Mouse (Mus musculus) embryo, embryonic 9.5 days (tissue): ENCODE measurements at regions not wholly inside any gene's neighbourhood (a gene's known extent, or its start where the extent isn't known, plus 50 kb on each side); places are given as distances from the start of the nearest gene placed in this dataset.

Experiments
- DNase-seq: peaks from one replicate; pipeline ENCODE4 v3.0.0-alpha.2; 2017; ENCODE audit errors: extremely low spot score

GRCm38 (mm10) chr8:12503344-12503743, 69.5 kb upstream of the Spaca7 start:
- DNase-seq: no peak

DNA sequence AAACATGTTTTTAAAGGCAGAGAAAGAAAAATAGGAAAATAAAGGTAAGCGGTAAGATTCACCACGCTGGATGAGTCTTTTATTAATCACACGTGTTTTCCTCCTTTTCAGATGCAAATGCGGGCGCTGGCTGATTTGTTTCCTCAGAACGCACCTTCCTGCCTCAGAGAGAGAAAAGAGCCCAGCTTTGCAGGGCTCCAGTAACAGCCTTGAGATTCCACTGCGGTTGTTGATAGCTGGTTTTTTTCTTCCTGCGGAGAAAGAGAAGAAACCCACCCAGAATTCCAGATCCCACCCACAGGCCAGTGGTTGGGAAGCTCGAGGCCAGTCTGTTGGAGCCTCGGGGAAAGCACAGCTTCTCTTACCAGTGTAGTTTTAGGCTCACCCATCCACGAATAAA, 68.6 kb upstream of the Spaca7 start:
- DNase-seq: peak; percentile 47

DNA sequence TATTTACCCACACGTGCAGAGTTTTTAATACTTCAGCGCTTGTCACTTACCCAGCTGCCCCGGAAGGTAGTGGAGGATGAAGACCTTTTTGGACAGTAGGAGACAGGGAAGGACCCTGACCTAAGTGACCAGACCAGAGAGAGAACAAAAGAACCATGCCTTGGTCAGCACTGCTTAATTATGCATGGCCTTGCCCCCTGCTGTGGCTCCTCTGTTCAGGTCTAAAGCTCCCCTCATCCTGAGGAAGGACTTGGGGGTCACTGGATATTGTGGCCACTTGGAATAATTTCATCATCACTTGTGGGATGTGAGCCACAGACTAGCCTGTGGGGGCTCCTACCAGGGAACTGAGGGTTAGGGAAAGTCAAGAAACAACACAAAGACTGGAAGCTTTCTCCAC, 68.1 kb upstream of the Spaca7 start:
- peak; percentile 47 for DNase-seq

GRCm38 (mm10) chr8:12510233-12510632, 62.6 kb upstream of the Spaca7 start:
- no peak for DNase-seq

DNA sequence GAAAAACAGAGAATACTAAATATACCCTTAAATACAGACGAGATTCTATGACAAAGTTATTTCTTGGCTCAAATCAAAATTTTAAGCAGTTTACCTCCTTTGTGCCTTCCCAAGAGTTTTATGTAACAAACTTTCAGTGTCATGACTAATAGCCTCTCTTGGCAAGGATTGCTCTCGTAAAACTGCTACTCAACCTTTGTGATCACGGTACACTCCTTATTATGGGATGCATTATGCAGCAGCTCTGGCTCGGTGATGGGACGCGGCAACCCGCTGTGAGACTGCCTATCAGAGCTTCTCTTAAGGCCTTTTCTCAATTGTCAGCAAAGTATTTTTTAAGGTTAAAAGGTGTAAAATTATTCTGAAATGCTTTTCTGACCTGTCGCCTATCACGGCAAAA, 59.8 kb upstream of the Spaca7 start:
- DNase-seq: no peak

DNA sequence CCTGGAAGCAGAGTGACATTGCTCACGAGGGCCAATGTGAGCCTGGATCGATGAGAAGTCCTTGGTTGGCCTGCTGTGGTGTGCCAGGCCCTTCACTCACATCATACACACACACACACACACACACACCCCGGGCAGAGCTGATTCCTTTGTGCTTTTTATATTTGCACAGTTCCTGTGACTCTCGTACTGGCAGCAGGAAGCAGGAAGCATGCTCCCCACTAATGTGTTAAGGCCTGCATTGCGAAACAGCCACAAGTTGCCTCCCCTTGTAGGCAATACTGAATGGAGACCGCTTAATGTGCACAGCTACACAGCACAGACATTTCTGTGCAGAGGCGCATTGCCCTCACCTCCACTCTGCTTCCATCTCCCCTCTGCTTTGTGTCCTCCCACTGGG, 58.7 kb upstream of the Spaca7 start:
- DNase-seq: no peak

- DNase-seq: no peak
Observed at GRCm38 (mm10) chr8:12521636-12522035, 51.2 kb upstream of the Spaca7 start.
